Mouse (Mus musculus): ENCODE measurements around the gene Nxpe3.

- no peak for TF ChIP-seq CTCF (IDR thresholded peaks at IDR 0.05)
- TF ChIP-seq POLR2A (IDR thresholded peaks at IDR 0.05; ENCODE audit: insufficient read depth, low read depth, low read length): no peak
Observed at GRCm38 (mm10) chr16:55933681-55934343, 38.7 kb upstream of the Nxpe3 start.
